Mouse (Mus musculus) liver, embryonic 12.5 days (tissue): Measurements from ENCODE around the gene Lin7a. TPM values are rescaled to one million over a fixed set of nuclear protein-coding genes. Genes with fewer than 3 reads are reported as not detected.

Experiments
- ATAC-seq: fragments of 200-750 bp; cut with Nextera tagmentation; 2 replicates; pipeline ENCODE4 v1.8.0; 2017; ENCODE audit warnings: moderate number of reproducible peaks, mild to moderate bottlenecking, moderate library complexity
- H3K27ac ChIP-seq: fragments of 300-500 bp; sonication (generic); 2 replicates; pipeline ENCODE4 v1.5.1; 2016; ENCODE audit warnings: mild to moderate bottlenecking
- H3K27me3 ChIP-seq: fragments of 300-500 bp; sonication (generic); replicated peaks from 2 replicates; pipeline ENCODE4 v1.6.1; 2016; ENCODE audit warnings: mild to moderate bottlenecking, moderate library complexity
- H3K36me3 ChIP-seq: fragments of 300-500 bp; sonication (generic); 2 replicates; pipeline ENCODE4 v1.6.1; 2016; ENCODE audit warnings: mild to moderate bottlenecking, moderate library complexity
- H3K4me1 ChIP-seq: fragments of 300-500 bp; sonication (generic); 2 replicates; pipeline ENCODE4 v1.6.1; 2016
- H3K4me2 ChIP-seq: fragments of 300-500 bp; sonication (generic); 2 replicates; pipeline ENCODE4 v1.6.1; 2016; ENCODE audit warnings: mild to moderate bottlenecking, moderate library complexity
- H3K4me3 ChIP-seq: fragments of 300-500 bp; sonication (generic); 2 replicates; pipeline ENCODE4 v1.5.1; 2016; ENCODE audit warnings: mild to moderate bottlenecking, moderate library complexity
- H3K9ac ChIP-seq: fragments of 300-500 bp; sonication (generic); 2 replicates; pipeline ENCODE4 v1.6.1; 2016; ENCODE audit warnings: mild to moderate bottlenecking, moderate library complexity
- H3K9me3 ChIP-seq: fragments of 300-500 bp; sonication (generic); replicated peaks from 2 replicates; pipeline ENCODE4 v1.6.1; 2016; ENCODE audit warnings: mild to moderate bottlenecking, moderate library complexity
- WGBS: fragments of 180-500 bp; shearing (Covaris S2); methylation state at CpG from one replicate; pipeline ENCODE4 v1.1.7; 2016; ENCODE audit not compliant: insufficient replicate concordance; 5-methylcytosine and 5-hydroxymethylcytosine counted together
- polyA plus RNA-seq: library from polyadenylated mRNA; unstranded; fragments of >200 nt; fragmentation: Nextera tagmentation; extraction: Ambion mirVana; gene quantifications from 2 replicates; pipeline ENCODE4 v1.2.1, GENCODE M21; 2016

Lin7a gene
- polyA plus RNA-seq, 1 experiment from 2014 or later = 0.72 TPM

DNA sequence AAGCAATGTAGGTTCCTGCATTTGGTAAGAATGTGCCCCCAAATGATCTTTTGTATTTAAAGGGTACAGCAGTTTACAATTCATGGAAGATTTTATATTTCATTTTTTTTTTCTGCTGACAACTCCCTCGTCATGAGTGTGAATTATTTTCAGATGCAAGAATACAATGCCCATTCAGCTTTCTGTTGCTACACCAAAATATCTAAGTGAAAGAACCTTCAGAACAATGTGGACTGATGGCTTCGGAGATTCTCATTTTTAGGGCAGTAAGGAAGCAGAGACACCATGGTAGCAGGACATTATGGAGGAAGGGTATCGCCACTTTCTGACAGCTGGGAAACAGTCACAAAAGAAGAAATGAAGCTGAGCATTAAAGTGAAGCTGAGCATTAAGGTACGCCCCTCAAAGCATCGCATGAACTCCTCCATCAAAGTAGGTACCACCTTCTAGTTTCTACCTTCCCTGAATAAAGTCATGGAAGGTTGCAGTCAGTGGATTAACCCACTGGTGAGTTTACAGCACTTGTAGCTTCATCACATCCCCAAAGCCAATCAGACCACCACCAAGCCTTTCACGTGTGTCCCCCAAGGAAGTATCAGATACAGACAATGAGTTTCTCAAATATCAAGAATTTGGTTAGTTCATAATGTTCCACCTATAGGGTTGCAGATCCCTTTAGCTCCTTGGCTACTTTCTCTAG, 16.0 kb upstream of the Lin7a start:
- Histone ChIP-seq H3K4me1 (no peaks in the 10 kb centered on the region), H3K4me2 (no peak overlapping the region)
- WGBS = 68% methylated on average over 6 of the region's 6 CpGs

DNA sequence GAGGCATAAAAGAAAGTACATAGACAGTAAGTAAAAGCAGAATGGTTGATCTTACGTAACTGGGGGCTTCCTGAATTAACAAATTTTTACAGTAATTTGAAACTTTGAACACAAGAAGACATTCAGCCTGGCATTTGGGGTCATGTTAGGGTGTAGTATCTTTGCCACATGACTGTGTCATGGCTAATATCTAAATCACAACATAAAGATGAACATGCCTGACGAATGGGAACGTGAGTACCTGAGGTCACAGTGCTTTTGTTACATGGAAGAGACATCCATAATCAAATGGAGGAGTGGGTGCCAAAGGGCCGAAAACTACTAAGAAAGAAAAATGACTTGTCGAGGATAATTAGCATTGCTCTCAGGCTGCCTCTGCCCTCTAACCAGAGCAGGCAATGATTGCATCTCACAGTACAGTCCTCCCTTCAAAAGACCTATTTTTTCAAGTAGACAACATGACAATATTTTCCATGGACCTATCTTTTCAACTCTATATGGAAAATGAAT, 15.0 kb upstream of the Lin7a start:
- 67% methylated on average over 5 of the region's 5 CpGs for WGBS
- H3K4me1 ChIP-seq = no peaks in the 10 kb centered on the region
- no peak overlapping the region for H3K27ac ChIP-seq

More for the DNA sequence above, 16.0 kb upstream of the Lin7a start:
- H3K9me3 ChIP-seq = no peaks in the 10 kb centered on the region
- no peak overlapping the region for H3K9ac ChIP-seq
- no peaks in the 10 kb centered on the region for H3K27me3 ChIP-seq
- H3K27ac ChIP-seq = no peak overlapping the region
- no peak for ATAC-seq
- H3K36me3 ChIP-seq = no peaks in the 10 kb centered on the region
- no peak overlapping the region for H3K4me3 ChIP-seq

DNA sequence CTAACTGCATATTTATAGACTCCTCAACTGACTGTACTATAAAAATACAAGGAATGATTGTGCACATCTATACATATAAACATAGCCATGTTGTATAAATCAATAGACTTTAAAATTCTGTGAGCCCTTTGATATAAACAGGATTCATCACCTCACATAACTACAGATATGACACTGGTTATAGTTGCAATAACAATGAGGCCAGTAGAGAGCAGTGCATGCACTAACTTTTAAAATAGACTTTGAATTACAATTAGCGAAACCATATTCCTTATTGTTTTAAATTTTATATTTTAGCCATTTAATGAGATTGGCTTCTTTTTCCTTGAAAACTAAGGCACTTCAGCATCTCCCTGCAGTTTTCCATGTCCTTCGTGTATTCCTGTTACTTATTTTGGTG, 11.1 kb upstream of the Lin7a start:
- no peak overlapping the region for H3K4me3 ChIP-seq
- H3K36me3 ChIP-seq = no peaks in the 10 kb centered on the region
- H3K9ac ChIP-seq = no peak overlapping the region
- H3K4me1 ChIP-seq = no peaks in the 10 kb centered on the region
- no peak overlapping the region for H3K27ac ChIP-seq
- H3K27me3 ChIP-seq = no peaks in the 10 kb centered on the region
- H3K9me3 ChIP-seq = no peaks in the 10 kb centered on the region
- 60% methylated on average over 2 of the region's 2 CpGs for WGBS
- ATAC-seq = no peak
- H3K4me2 ChIP-seq = no peak overlapping the region

More for the DNA sequence above, 15.0 kb upstream of the Lin7a start:
- no peaks in the 10 kb centered on the region for H3K9me3 ChIP-seq
- H3K36me3 ChIP-seq = no peaks in the 10 kb centered on the region
- H3K9ac ChIP-seq = no peak overlapping the region
- ATAC-seq = no peak
- H3K27me3 ChIP-seq = no peaks in the 10 kb centered on the region
- H3K4me3 ChIP-seq = no peak overlapping the region
- no peak overlapping the region for H3K4me2 ChIP-seq

DNA sequence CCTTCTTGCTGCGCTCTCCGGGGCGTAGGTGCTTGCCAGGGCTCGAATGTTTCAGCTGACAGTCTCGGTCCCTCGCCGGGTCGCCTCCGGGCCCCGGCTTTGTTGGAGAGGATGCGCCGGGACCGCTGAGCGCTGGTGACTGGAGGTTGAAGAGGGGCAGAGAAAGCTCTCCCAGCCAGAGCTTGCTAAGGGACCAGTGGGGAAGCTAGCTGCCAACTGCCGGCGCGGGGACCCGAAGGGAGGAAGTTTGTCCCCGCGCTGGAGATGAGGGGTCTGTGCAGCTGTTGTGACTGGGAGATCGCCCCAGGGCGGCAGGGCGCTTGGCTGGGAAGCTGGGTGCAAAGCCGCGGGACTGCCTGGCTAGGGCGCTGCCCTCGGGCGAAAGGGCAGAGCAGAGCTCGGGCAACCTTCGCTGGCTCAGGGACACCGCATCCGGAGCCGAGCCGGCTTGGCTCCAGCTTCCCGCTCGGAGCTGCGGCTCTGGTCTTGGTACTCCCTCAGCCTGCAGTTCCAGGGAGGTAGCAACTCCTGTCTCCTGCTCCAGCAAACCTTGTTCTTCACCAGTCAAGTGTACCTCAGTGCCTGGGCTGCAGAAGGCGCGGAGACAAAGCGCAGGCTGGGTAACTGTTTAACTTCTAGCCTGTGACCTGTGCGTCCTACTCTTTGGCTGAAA, 781 bp downstream of the Lin7a start:
- peaks cover 31% of the 10 kb centered on the region for H3K27me3 ChIP-seq
- H3K4me1 ChIP-seq = no peaks in the 10 kb centered on the region
- ATAC-seq = peak; percentile 63
- H3K9me3 ChIP-seq = no peaks in the 10 kb centered on the region
- no peaks in the 10 kb centered on the region for H3K36me3 ChIP-seq
- peak overlapping the region; percentile 64 for H3K4me2 ChIP-seq
- 1% methylated on average over 41 of the region's 41 CpGs for WGBS
- peak overlapping the region; percentile 50 for H3K4me3 ChIP-seq
- H3K27ac ChIP-seq = peak overlapping the region; percentile 49; the same call in 1 of the 2 replicates
- no peak overlapping the region; the same call in 1 of the 2 replicates for H3K9ac ChIP-seq

DNA sequence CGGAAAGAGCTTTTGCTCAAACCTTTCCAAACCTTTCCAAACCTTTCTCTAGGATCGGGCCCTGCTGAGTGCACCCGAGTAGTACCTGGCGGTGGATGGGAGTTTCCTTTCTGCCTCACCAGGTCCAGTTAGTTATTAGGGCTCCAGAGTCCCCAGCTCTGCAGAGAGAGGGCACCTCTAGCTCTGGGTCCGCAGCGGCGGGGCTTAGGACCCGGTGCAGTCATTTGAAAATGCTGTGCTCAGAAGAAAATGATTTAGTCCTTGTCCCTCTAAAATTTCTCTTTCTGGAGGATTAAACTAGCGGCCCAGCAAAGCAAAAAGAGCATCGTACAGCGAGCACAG, 1.3 kb downstream of the Lin7a start:
- H3K9ac ChIP-seq = no peak overlapping the region
- H3K27ac ChIP-seq = 0 out of 2 replicates have a peak overlapping the region, but pooled peaks have one; percentile 49

DNA sequence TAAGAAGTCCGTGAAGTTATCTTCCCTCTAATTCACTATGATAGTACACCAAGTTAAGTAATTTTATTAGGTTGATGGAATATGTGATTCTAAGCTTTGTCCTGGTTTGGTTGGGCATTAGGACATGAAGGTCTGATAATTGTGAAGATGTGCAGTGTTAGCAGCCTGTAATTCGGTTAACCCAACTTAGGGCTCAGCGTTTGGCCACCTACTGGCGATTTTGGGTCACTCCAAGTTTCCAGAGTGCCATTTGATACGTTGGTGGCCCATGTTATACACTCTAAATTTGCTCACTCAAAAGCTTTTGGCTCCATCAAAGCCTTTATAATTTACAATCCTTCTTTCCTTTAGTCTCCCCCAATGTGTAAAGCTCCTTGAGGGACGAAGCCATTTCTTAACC, 2.4 kb downstream of the Lin7a start:
- Histone ChIP-seq H3K27me3 (peaks cover 31% of the 10 kb centered on the region), H3K36me3 (no peaks in the 10 kb centered on the region), H3K4me1 (no peaks in the 10 kb centered on the region), H3K4me2 (no peak overlapping the region), H3K9ac (no peak overlapping the region), H3K4me3 (no peak overlapping the region), H3K27ac (no peak overlapping the region), H3K9me3 (no peaks in the 10 kb centered on the region)
- ATAC-seq = no peak
- 29% methylated on average over 6 of the region's 6 CpGs for WGBS

More for the DNA sequence above, 1.3 kb downstream of the Lin7a start:
- peak overlapping the region; percentile 64 for H3K4me2 ChIP-seq
- 8% methylated on average over 11 of the region's 11 CpGs for WGBS
- peak; percentile 63 for ATAC-seq
- no peaks in the 10 kb centered on the region for H3K36me3 ChIP-seq
- peaks cover 31% of the 10 kb centered on the region for H3K27me3 ChIP-seq
- no peaks in the 10 kb centered on the region for H3K4me1 ChIP-seq
- H3K9me3 ChIP-seq = no peaks in the 10 kb centered on the region
- H3K4me3 ChIP-seq = peak overlapping the region; percentile 50

DNA sequence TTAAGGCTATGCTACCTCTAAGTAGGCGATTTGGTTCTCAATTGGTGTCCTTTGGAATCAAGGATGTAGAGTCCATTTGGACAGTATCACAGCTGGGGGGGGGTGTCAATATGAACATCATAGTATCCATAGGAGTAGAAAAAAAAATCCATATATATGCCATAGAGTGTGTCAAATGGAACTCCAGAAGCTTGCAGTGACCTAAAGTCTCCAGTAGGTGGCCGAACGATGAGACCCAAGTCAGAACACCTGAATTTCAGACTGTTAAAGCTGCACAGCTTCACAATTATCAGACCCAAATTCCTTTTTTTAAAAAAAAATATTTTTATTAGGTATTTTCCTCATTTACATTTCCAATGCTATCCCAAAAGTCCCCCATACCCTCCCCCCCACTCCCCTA, 3.3 kb downstream of the Lin7a start:
- H3K27ac ChIP-seq = no peak overlapping the region
- no peaks in the 10 kb centered on the region for H3K9me3 ChIP-seq
- WGBS = 50% methylated on average over 3 of the region's 3 CpGs
- no peak for ATAC-seq
- H3K4me1 ChIP-seq = no peaks in the 10 kb centered on the region
- no peak overlapping the region for H3K4me2 ChIP-seq
- no peak overlapping the region for H3K9ac ChIP-seq
- peaks cover 31% of the 10 kb centered on the region for H3K27me3 ChIP-seq
- H3K36me3 ChIP-seq = no peaks in the 10 kb centered on the region
- H3K4me3 ChIP-seq = no peak overlapping the region

DNA sequence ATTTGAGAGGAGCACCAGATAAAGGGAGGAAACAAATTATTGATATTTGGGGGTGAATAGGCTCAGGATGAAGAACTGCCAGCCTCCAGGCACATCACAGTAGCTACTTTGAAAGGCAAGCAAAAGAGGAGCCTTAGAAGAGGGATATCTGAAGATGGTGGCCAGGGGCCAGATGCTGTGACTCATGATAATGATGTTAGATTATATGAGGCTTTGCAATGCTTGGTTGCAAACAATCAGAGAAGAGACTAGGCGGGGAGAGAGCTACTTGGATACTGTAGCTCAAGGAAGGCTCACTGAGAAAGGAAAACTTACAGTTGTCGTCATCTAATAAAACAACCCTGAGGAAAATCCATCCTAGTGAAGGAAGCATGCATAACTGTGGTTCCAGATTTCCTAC, 5.2 kb downstream of the Lin7a start:
- no peaks in the 10 kb centered on the region for H3K4me1 ChIP-seq
- WGBS = 74% methylated on average over 2 of the region's 2 CpGs
- ATAC-seq = no peak
- no peak overlapping the region for H3K9ac ChIP-seq
- H3K9me3 ChIP-seq = no peaks in the 10 kb centered on the region
- H3K27me3 ChIP-seq = peaks cover 16% of the 10 kb centered on the region
- H3K4me3 ChIP-seq = no peak overlapping the region
- H3K36me3 ChIP-seq = no peaks in the 10 kb centered on the region
- H3K27ac ChIP-seq = no peak overlapping the region
- H3K4me2 ChIP-seq = no peak overlapping the region

DNA sequence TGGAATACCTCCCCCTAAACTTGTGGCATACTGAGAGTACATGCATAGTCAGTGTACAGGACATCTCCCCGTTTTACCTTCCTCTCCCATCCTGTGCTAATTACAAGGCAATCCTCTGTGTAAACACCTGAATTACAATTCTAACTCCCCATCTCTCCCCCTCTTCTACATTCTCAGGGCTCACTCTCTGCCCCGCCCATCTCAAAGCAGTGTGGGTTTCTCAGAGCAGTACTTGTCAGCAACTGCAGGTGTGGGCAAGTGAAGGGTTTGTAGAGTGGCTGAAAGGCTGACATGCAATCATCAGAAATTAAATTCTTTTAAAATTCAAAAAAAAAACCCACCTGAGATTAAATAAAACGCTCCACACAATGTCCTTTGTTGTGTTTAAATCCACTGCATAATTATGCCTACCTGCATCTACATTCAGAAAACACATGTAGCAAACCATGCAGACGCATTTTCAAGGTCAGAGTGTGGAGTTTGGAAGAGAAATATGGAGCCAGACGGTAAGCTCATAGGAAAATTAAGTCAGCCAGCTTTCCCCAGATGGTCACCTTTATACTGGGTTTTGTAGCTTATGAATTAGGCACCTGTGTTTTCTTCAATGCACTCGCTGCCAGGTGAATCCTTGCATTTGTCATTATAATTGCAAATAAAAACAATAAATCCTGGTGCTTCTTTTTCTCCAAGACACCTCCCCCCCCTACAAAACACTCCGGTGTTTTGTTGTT, 22.6 kb downstream of the Lin7a start:
- Histone ChIP-seq H3K9me3 (no peaks in the 10 kb centered on the region), H3K36me3 (no peaks in the 10 kb centered on the region), H3K27me3 (no peaks in the 10 kb centered on the region), H3K4me3 (no peak overlapping the region), H3K27ac (no peak overlapping the region), H3K9ac (no peak overlapping the region), H3K4me2 (no peak overlapping the region), H3K4me1 (no peaks in the 10 kb centered on the region)
- no peak for ATAC-seq
- 42% methylated on average over 7 of the region's 7 CpGs for whole genome bisulfite sequencing

DNA sequence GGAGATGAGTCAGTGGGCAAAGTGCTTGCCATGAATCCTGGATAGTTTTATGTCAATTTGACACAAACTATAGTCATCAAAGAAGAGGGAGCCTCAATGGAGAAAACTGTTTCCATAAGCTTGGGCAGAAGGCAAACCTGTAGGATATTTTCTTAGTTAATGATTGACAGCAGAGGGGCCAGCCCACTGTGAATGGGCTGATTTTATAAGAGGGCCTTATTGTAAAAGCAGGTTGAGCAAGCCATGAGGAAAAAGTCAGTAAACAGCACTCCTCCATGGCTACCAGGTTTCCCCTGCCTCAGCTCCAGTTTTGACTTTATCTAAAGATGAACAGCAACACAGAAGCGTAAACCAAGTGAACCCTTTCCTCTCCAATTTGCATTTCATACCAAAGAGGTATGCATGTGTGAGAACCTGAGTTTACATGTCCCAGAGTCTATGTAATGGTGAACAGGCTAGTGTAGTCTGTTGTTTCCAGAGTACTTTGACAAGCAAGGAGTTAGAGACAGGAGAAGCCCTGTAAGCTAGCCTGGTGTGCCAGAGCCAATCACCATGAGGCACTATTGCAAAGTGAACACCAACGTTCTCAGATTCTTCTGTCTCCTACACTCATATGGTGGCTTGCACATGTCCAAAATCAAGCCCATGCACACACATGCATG, 29.2 kb downstream of the Lin7a start:
- H3K4me2 ChIP-seq = no peak overlapping the region
- H3K4me1 ChIP-seq = no peaks in the 10 kb centered on the region
- H3K27me3 ChIP-seq = no peaks in the 10 kb centered on the region
- no peak overlapping the region for H3K27ac ChIP-seq
- H3K9ac ChIP-seq = no peak overlapping the region
- 52% methylated on average over 2 of the region's 2 CpGs for WGBS
- no peaks in the 10 kb centered on the region for H3K9me3 ChIP-seq
- no peaks in the 10 kb centered on the region for H3K36me3 ChIP-seq
- no peak for ATAC-seq
- H3K4me3 ChIP-seq = no peak overlapping the region

DNA sequence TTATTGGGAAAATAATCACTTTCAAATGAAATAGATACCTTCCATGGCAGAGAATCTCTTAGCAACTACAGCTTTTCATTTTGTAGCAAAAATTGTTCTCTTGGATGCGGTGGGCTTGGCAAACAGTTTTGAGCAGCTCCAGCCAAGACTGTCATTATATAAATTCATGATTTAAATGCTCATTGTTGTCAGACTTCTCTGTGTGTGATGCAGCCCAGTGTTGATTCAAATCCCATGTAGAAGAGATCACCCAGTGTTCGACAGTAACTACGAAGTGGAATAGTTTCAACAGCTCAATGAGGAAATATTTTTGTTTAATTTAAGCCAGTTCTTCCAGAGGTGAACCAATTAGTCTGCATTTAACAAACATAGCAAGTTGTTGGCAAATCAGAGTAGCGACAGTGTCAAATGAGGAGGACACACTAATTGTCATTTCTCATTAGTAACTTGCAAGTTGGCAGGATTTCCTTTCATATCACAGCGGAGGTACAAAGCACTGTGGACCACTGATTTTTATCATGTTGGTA, 39.5 kb downstream of the Lin7a start:
- ATAC-seq = no peak
- H3K27me3 ChIP-seq = no peaks in the 10 kb centered on the region
- no peak overlapping the region for H3K4me2 ChIP-seq
- H3K4me3 ChIP-seq = no peak overlapping the region
- H3K27ac ChIP-seq = no peak overlapping the region
- WGBS = 76% methylated on average over 5 of the region's 5 CpGs
- H3K36me3 ChIP-seq = no peaks in the 10 kb centered on the region
- H3K9ac ChIP-seq = no peak overlapping the region
- H3K4me1 ChIP-seq = no peaks in the 10 kb centered on the region
- H3K9me3 ChIP-seq = no peaks in the 10 kb centered on the region
